Mouse (Mus musculus) stomach, embryonic 14.5 days (tissue): Measurements from ENCODE around the gene Cox17. TPM values are rescaled to one million over a fixed set of nuclear protein-coding genes. Genes with fewer than 3 reads are reported as not detected.

Source experiments
- ATAC-seq: fragments of 200-750 bp; cut with Nextera tagmentation; 2 replicates; pipeline ENCODE4 v1.8.0; 2017; ENCODE audit warnings: low read depth, moderate TSS enrichment; ENCODE audit not compliant: insufficient number of reproducible peaks, insufficient read depth, low FRiP score
- H3K27ac ChIP-seq: fragments of 300-500 bp; sonication (generic); 2 replicates; pipeline ENCODE4 v1.5.1; 2014; ENCODE audit warnings: mild to moderate bottlenecking, low read length, moderate library complexity, mixed read lengths
- H3K27me3 ChIP-seq: fragments of 300-500 bp; sonication (generic); 2 replicates; pipeline ENCODE4 v1.6.1; 2014; ENCODE audit warnings: low read length, control low read depth, mixed read lengths; ENCODE audit not compliant: control insufficient read depth, insufficient read depth
- H3K36me3 ChIP-seq: fragments of 300-500 bp; sonication (generic); 2 replicates; pipeline ENCODE4 v1.6.1; 2014; ENCODE audit warnings: mild to moderate bottlenecking, control low read depth, low read length, moderate library complexity, mixed read lengths; ENCODE audit not compliant: control insufficient read depth, insufficient read depth
- H3K4me1 ChIP-seq: fragments of 300-500 bp; sonication (generic); 2 replicates; pipeline ENCODE4 v1.6.1; 2014; ENCODE audit warnings: low read length, control low read depth, mixed read lengths; ENCODE audit not compliant: control insufficient read depth, insufficient read depth
- H3K4me2 ChIP-seq: fragments of 300-500 bp; sonication (generic); replicated peaks from 2 replicates; pipeline ENCODE4 v1.6.1; 2014; ENCODE audit warnings: low read depth, low read length, control low read depth
- H3K4me3 ChIP-seq: fragments of 300-500 bp; sonication (generic); 2 replicates; pipeline ENCODE4 v1.5.1; 2014; ENCODE audit warnings: low read depth, low read length, control low read depth
- H3K9ac ChIP-seq: fragments of 300-500 bp; sonication (generic); replicated peaks from 2 replicates; pipeline ENCODE4 v1.6.1; 2014; ENCODE audit warnings: low read depth, mild to moderate bottlenecking, control low read depth, low read length, moderate library complexity, mixed read lengths
- H3K9me3 ChIP-seq: fragments of 300-500 bp; sonication (generic); 2 replicates; pipeline ENCODE4 v1.6.1; 2016; ENCODE audit warnings: low read depth, low read length, control low read depth; ENCODE audit not compliant: control insufficient read depth
- WGBS: fragments of 180-500 bp; shearing (Covaris S2); extraction: QIAGEN DNeasy Blood & Tissue Kit; methylation state at CpG from one replicate; pipeline ENCODE4 v1.1.7; 2014; 5-methylcytosine and 5-hydroxymethylcytosine counted together
- polyA plus RNA-seq: library from polyadenylated mRNA; unstranded; fragments of >200 nt; fragmentation: Nextera tagmentation; extraction: Ambion mirVana; gene quantifications from 2 replicates; pipeline ENCODE4 v1.2.1, GENCODE M21; 2014

Gene Cox17
- polyA plus RNA-seq, 1 experiment from 2014 or later, result 147 TPM

DNA sequence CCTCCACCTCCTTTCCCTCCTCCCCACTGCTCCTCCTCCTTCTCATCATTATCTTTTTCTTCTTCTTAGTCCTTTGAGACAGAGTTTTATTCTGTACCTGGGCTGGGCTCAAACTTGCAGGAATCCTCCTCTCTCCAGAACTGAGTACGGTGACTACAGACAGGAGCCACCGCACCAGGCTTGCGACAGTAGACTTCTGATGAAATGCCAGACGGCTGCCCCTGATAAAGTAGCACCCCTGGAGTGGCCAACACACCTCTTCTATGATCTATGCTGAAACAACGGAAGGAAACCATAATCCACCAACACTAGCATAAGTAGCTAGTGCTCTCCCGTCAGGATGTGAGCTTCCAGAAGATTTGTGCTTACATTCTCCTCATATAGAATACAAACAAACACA, 40.6 kb downstream of the Cox17 start:
- H3K27me3 ChIP-seq, result no peaks in the 10 kb centered on the region
- no peaks in the 10 kb centered on the region for H3K4me1 ChIP-seq
- no peak overlapping the region for H3K4me3 ChIP-seq
- no peak overlapping the region for H3K9ac ChIP-seq
- H3K27ac ChIP-seq, result no peak overlapping the region
- H3K4me2 ChIP-seq, result no peak overlapping the region
- no peaks in the 10 kb centered on the region for H3K9me3 ChIP-seq
- no peaks in the 10 kb centered on the region for H3K36me3 ChIP-seq
- no peak for ATAC-seq
- WGBS, result 87% methylated on average over 6 of the region's 6 CpGs

DNA sequence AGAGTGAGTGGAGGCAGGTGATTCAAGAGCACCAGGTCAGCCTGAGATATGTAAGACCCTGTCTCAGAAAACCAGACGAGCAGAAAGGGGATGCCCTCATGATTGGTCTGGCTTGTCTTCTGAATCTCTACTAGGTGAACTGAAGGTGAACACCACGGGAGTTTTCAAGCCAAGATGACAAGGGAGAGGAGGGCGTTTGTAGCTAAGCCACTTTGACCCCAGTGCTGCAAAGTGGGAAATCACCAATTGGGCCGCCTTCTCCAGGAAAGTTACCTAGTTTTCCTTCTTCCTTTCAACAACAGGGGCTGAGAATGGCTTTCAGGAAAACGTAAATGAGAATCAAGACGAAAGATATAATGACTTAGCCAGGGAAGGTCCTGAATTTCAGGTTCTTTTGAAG, 42.0 kb downstream of the Cox17 start:
- Histone ChIP-seq H3K4me3 (no peak overlapping the region), H3K36me3 (no peaks in the 10 kb centered on the region), H3K9ac (no peak overlapping the region), H3K27me3 (no peaks in the 10 kb centered on the region), H3K27ac (no peak overlapping the region), H3K4me1 (no peaks in the 10 kb centered on the region), H3K9me3 (no peaks in the 10 kb centered on the region), H3K4me2 (no peak overlapping the region)
- 70% methylated on average over 6 of the region's 6 CpGs for WGBS
- no peak for ATAC-seq

- no peak for ATAC-seq
These were observed 42.6 kb downstream of the Cox17 start for GRCm38 (mm10) chr16:38389284-38389893.

GRCm38 (mm10) chr16:38390322-38390721, 43.5 kb downstream of the Cox17 start:
- Histone ChIP-seq H3K27ac (no peak overlapping the region), H3K27me3 (no peaks in the 10 kb centered on the region), H3K36me3 (no peaks in the 10 kb centered on the region), H3K4me1 (no peaks in the 10 kb centered on the region), H3K4me2 (no peak overlapping the region), H3K9me3 (no peaks in the 10 kb centered on the region), H3K9ac (no peak overlapping the region), H3K4me3 (no peak overlapping the region)
- 88% methylated on average over 7 of the region's 7 CpGs for WGBS
- no peak for ATAC-seq

More at GRCm38 (mm10) chr16:38389284-38389893, 42.6 kb downstream of the Cox17 start:
- H3K27ac ChIP-seq, result no peak overlapping the region
- WGBS, result 68% methylated on average over 8 of the region's 8 CpGs
- H3K9me3 ChIP-seq, result no peaks in the 10 kb centered on the region
- no peak overlapping the region for H3K4me2 ChIP-seq
- no peaks in the 10 kb centered on the region for H3K27me3 ChIP-seq
- H3K36me3 ChIP-seq, result no peaks in the 10 kb centered on the region
- H3K9ac ChIP-seq, result no peak overlapping the region
- H3K4me3 ChIP-seq, result no peak overlapping the region
- no peaks in the 10 kb centered on the region for H3K4me1 ChIP-seq

GRCm38 (mm10) chr16:38392126-38392894, 45.5 kb downstream of the Cox17 start:
- Histone ChIP-seq H3K4me1 (no peaks in the 10 kb centered on the region), H3K4me3 (no peak overlapping the region), H3K36me3 (no peaks in the 10 kb centered on the region), H3K27ac (no peak overlapping the region), H3K27me3 (no peaks in the 10 kb centered on the region), H3K9ac (no peak overlapping the region), H3K9me3 (no peaks in the 10 kb centered on the region), H3K4me2 (no peak overlapping the region)
- no peak for ATAC-seq
- WGBS, result 78% methylated on average over 23 of the region's 23 CpGs

DNA sequence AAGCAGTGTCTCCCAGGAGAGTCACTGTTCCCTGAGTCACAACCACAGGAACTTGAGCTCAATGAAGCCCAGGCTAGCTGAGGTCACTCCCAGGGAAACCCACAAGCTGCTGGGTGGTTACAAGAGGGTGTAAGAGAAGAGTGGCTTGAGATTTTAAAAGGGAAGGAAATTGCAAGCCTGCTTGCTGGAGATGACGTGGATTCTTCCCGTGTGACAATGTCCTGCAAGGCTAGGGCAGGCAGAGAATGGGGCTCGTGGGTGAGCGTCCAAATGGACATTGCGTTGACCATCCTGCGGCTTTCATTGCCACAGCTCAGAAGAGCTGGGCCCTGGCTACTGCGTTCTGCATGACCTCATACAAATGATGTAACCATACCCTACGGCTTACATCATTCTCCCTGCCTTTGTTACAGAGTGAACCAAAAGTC, 47.4 kb downstream of the Cox17 start:
- Histone ChIP-seq H3K36me3 (no peaks in the 10 kb centered on the region), H3K4me1 (peaks cover under 1% of the 10 kb centered on the region; the same call in 1 of the 2 replicates), H3K9me3 (no peaks in the 10 kb centered on the region), H3K4me3 (no peak overlapping the region), H3K9ac (no peak overlapping the region), H3K27me3 (no peaks in the 10 kb centered on the region), H3K27ac (no peak overlapping the region), H3K4me2 (no peak overlapping the region)
- no peak for ATAC-seq
- WGBS, result 85% methylated on average over 8 of the region's 8 CpGs

- Histone ChIP-seq H3K4me3 (no peak overlapping the region), H3K9me3 (no peaks in the 10 kb centered on the region), H3K4me1 (peaks cover 6% of the 10 kb centered on the region), H3K27me3 (no peaks in the 10 kb centered on the region), H3K9ac (no peak overlapping the region), H3K27ac (no peak overlapping the region), H3K4me2 (no peak overlapping the region), H3K36me3 (no peaks in the 10 kb centered on the region)
- no peak for ATAC-seq
- 69% methylated on average over 6 of the region's 6 CpGs for WGBS
These were observed 48.4 kb downstream of the Cox17 start for GRCm38 (mm10) chr16:38395060-38395730.

- no peak overlapping the region for H3K27ac ChIP-seq
- 34% methylated on average over 13 of the region's 13 CpGs for WGBS
These were observed 49.4 kb downstream of the Cox17 start for GRCm38 (mm10) chr16:38396155-38396554.

More at GRCm38 (mm10) chr16:38396155-38396554, 49.4 kb downstream of the Cox17 start:
- Histone ChIP-seq H3K36me3 (no peaks in the 10 kb centered on the region), H3K9ac (no peak overlapping the region), H3K4me3 (no peak overlapping the region), H3K4me2 (no peak overlapping the region), H3K9me3 (no peaks in the 10 kb centered on the region), H3K27me3 (no peaks in the 10 kb centered on the region), H3K4me1 (peaks cover 8% of the 10 kb centered on the region)
- ATAC-seq, result no peak
